Mouse (Mus musculus) forebrain, embryonic 13.5 days (tissue): ENCODE data around the gene Trim34b. TPM values are rescaled to one million over a fixed set of nuclear protein-coding genes. Genes with fewer than 3 reads are reported as not detected.

ENCODE experiments used
- ATAC-seq: fragments of 200-750 bp; cut with Nextera tagmentation; 2 replicates; pipeline ENCODE4 v1.8.0; 2017
- H3K27ac ChIP-seq: fragments of 300-500 bp; sonication (generic); 2 replicates; pipeline ENCODE4 v1.5.1; 2015; ENCODE audit warnings: inconsistent platforms, mild to moderate bottlenecking, moderate library complexity
- H3K27me3 ChIP-seq: fragments of 300-500 bp; sonication (generic); 2 replicates; pipeline ENCODE4 v1.6.1; 2015; ENCODE audit warnings: mild to moderate bottlenecking, inconsistent platforms
- H3K36me3 ChIP-seq: fragments of 300-500 bp; sonication (generic); 2 replicates; pipeline ENCODE4 v1.6.1; 2015; ENCODE audit warnings: mild to moderate bottlenecking, inconsistent platforms; ENCODE audit not compliant: poor library complexity, severe bottlenecking
- H3K4me1 ChIP-seq: fragments of 300-500 bp; sonication (generic); 2 replicates; pipeline ENCODE4 v1.6.1; 2015; ENCODE audit warnings: inconsistent platforms
- H3K4me2 ChIP-seq: fragments of 300-500 bp; sonication (generic); 2 replicates; pipeline ENCODE4 v1.6.1; 2015; ENCODE audit warnings: inconsistent platforms, mild to moderate bottlenecking, moderate library complexity
- H3K4me3 ChIP-seq: fragments of 300-500 bp; sonication (generic); 2 replicates; pipeline ENCODE4 v1.5.1; 2015; ENCODE audit warnings: mild to moderate bottlenecking, inconsistent platforms
- H3K9ac ChIP-seq: fragments of 300-500 bp; sonication (generic); 2 replicates; pipeline ENCODE4 v1.6.1; 2015; ENCODE audit warnings: mild to moderate bottlenecking, inconsistent platforms
- H3K9me3 ChIP-seq: fragments of 300-500 bp; sonication (generic); replicated peaks from 2 replicates; pipeline ENCODE4 v1.6.1; 2016; ENCODE audit warnings: inconsistent platforms
- WGBS: fragments of 180-500 bp; shearing (Covaris S2); methylation state at CpG from one replicate; pipeline ENCODE4 v1.1.7; 2015; 5-methylcytosine and 5-hydroxymethylcytosine counted together
- polyA plus RNA-seq: library from polyadenylated mRNA; unstranded; fragments of >200 nt; fragmentation: Nextera tagmentation; extraction: Ambion mirVana; gene quantifications from 2 replicates; pipeline ENCODE4 v1.2.1, GENCODE M21; 2015

Trim34b gene
- polyA plus RNA-seq, 1 experiment from 2014 or later: not detected

GRCm38 (mm10) chr7:104353600-104353967, 24.3 kb downstream of the Trim34b start:
- H3K4me2 ChIP-seq: peak overlapping the region; percentile 49
- no peaks in the 10 kb centered on the region for H3K36me3 ChIP-seq
- no peak overlapping the region for H3K27ac ChIP-seq
- no peaks in the 10 kb centered on the region for H3K4me1 ChIP-seq
- WGBS: 76% methylated on average over 2 of the region's 2 CpGs
- no peaks in the 10 kb centered on the region for H3K27me3 ChIP-seq
- no peak overlapping the region for H3K4me3 ChIP-seq
- H3K9me3 ChIP-seq: no peaks in the 10 kb centered on the region
- peak; percentile 38; the same call in 1 of the 2 replicates for ATAC-seq
- no peak overlapping the region for H3K9ac ChIP-seq

- Histone ChIP-seq H3K9ac (no peak overlapping the region), H3K27me3 (no peaks in the 10 kb centered on the region)
Observed at GRCm38 (mm10) chr7:104366339-104366738, 37.1 kb downstream of the Trim34b start.

GRCm38 (mm10) chr7:104369736-104370414, 40.6 kb downstream of the Trim34b start, which contains the start of gene Trim30b:
Gene Trim30b (minus strand): TSS chr7:104369884.
- Histone ChIP-seq H3K36me3 (no peaks in the 10 kb centered on the region), H3K9me3 (no peaks in the 10 kb centered on the region), H3K27me3 (no peaks in the 10 kb centered on the region), H3K27ac (no peak within 1 kb of the TSS), H3K4me1 (no peaks in the 10 kb centered on the region), H3K9ac (no peak within 1 kb of the TSS), H3K4me3 (no peak within 1 kb of the TSS), H3K4me2 (no peak within 1 kb of the TSS)
- ATAC-seq: no peak
- WGBS: 71% methylated on average over 1 of the region's 1 CpGs

More at GRCm38 (mm10) chr7:104366339-104366738, 37.1 kb downstream of the Trim34b start:
- H3K4me1 ChIP-seq: no peaks in the 10 kb centered on the region
- no peaks in the 10 kb centered on the region for H3K36me3 ChIP-seq
- H3K27ac ChIP-seq: no peak overlapping the region
- no peak for ATAC-seq
- no peak overlapping the region for H3K4me2 ChIP-seq
- H3K9me3 ChIP-seq: no peaks in the 10 kb centered on the region
- H3K4me3 ChIP-seq: no peak overlapping the region

Other genes with a start within 250 kb of the Trim34b start
- gene Olfr645, start 244.0 kb upstream of the Trim34b start, polyA plus RNA-seq: not detected in 2 replicates
- gene Olfr646, start 224.6 kb upstream of the Trim34b start, polyA plus RNA-seq: not detected in 2 replicates
- gene Ubqln5, start 199.6 kb upstream of the Trim34b start, polyA plus RNA-seq: not detected in 2 replicates
- not detected in 2 replicates for gene Olfr643, start 192.1 kb upstream of the Trim34b start, polyA plus RNA-seq
- gene Ubqln3, start 186.2 kb upstream of the Trim34b start, polyA plus RNA-seq: not detected in 2 replicates
- not detected in 2 replicates for gene Ubqlnl, start 178.9 kb upstream of the Trim34b start, polyA plus RNA-seq
- not detected in 2 replicates for gene Olfm5, start 164.6 kb upstream of the Trim34b start, polyA plus RNA-seq
- 0.23 and 0.45 TPM in 2 replicates for gene Olfr648, start 146.1 kb upstream of the Trim34b start, polyA plus RNA-seq
- not detected in 2 replicates for gene Olfr649, start 133.5 kb upstream of the Trim34b start, polyA plus RNA-seq
- 0.30 and 0.33 TPM in 2 replicates for gene Trim6, start 110.7 kb upstream of the Trim34b start, polyA plus RNA-seq
- 0.42 and 0.43 TPM in 2 replicates for gene Trim34a, start 85.0 kb upstream of the Trim34b start, polyA plus RNA-seq
- gene Trim5, start 41.4 kb upstream of the Trim34b start, polyA plus RNA-seq: 0.17 TPM in 1 of 2 replicates, not detected in the other
- gene Trim12a, start 14.0 kb upstream of the Trim34b start, polyA plus RNA-seq: 1.1 and 1.2 TPM in 2 replicates
- gene Trim12c, start 23.9 kb downstream of the Trim34b start, polyA plus RNA-seq: 0.71 and 0.77 TPM in 2 replicates
- gene Trim30b, start 40.4 kb downstream of the Trim34b start, polyA plus RNA-seq: not detected in 2 replicates
- gene Trim30c, start 71.4 kb downstream of the Trim34b start, polyA plus RNA-seq: not detected in 2 replicates
- 0.45 and 0.78 TPM in 2 replicates for gene Trim30a, start 135.7 kb downstream of the Trim34b start, polyA plus RNA-seq
- 0.09 TPM in 1 of 2 replicates, not detected in the other for gene Trim30d, start 178.4 kb downstream of the Trim34b start, polyA plus RNA-seq
- not detected in 2 replicates for gene Olfr651, start 220.7 kb downstream of the Trim34b start, polyA plus RNA-seq
- gene Olfr652, start 231.4 kb downstream of the Trim34b start, polyA plus RNA-seq: 0.03 TPM in 1 of 2 replicates, not detected in the other
- not detected in 2 replicates for gene Olfr653, start 247.8 kb downstream of the Trim34b start, polyA plus RNA-seq